Mouse (Mus musculus) embryonic facial prominence, embryonic 12.5 days (tissue): ENCODE results near the gene Ppm1h. TPM values are rescaled to one million over a fixed set of nuclear protein-coding genes. Genes with fewer than 3 reads are reported as not detected.
A peak's percentile ranks its signal among the peaks of the same experiment; 100 is the strongest.

Source experiments
- ATAC-seq: fragments of 200-750 bp; cut with Nextera tagmentation; 2 replicates; pipeline ENCODE4 v1.8.0; 2017; ENCODE audit not compliant: insufficient number of reproducible peaks, insufficient read depth, low FRiP score, low TSS enrichment
- H3K27ac ChIP-seq: fragments of 300-500 bp; sonication (generic); 2 replicates; pipeline ENCODE4 v1.5.1; 2016; ENCODE audit warnings: mild to moderate bottlenecking
- H3K27me3 ChIP-seq: fragments of 300-500 bp; sonication (generic); 2 replicates; pipeline ENCODE4 v1.6.1; 2016; ENCODE audit warnings: mild to moderate bottlenecking, moderate library complexity
- H3K36me3 ChIP-seq: fragments of 300-500 bp; sonication (generic); 2 replicates; pipeline ENCODE4 v1.6.1; 2016; ENCODE audit warnings: mild to moderate bottlenecking
- H3K4me1 ChIP-seq: fragments of 300-500 bp; sonication (generic); 2 replicates; pipeline ENCODE4 v1.6.1; 2016
- H3K4me2 ChIP-seq: fragments of 300-500 bp; sonication (generic); replicated peaks from 2 replicates; pipeline ENCODE4 v1.6.1; 2016; ENCODE audit warnings: mild to moderate bottlenecking, moderate library complexity
- H3K4me3 ChIP-seq: fragments of 300-500 bp; sonication (generic); 2 replicates; pipeline ENCODE4 v1.5.1; 2016; ENCODE audit warnings: mild to moderate bottlenecking
- H3K9ac ChIP-seq: fragments of 300-500 bp; sonication (generic); 2 replicates; pipeline ENCODE4 v1.6.1; 2016; ENCODE audit warnings: mild to moderate bottlenecking, moderate library complexity
- H3K9me3 ChIP-seq: fragments of 300-500 bp; sonication (generic); 2 replicates; pipeline ENCODE4 v1.6.1; 2016; ENCODE audit warnings: mild to moderate bottlenecking, moderate library complexity
- WGBS: fragments of 180-500 bp; shearing (Covaris S2); methylation state at CpG from one replicate; pipeline ENCODE4 v1.1.7; 2016; 5-methylcytosine and 5-hydroxymethylcytosine counted together
- polyA plus RNA-seq: library from polyadenylated mRNA; unstranded; fragments of >200 nt; fragmentation: Nextera tagmentation; extraction: Ambion mirVana; gene quantifications from 2 replicates; pipeline ENCODE4 v1.2.1, GENCODE M21; 2016

The Ppm1h gene
- polyA plus RNA-seq, 1 experiment from 2014 or later = 5.3 TPM

DNA sequence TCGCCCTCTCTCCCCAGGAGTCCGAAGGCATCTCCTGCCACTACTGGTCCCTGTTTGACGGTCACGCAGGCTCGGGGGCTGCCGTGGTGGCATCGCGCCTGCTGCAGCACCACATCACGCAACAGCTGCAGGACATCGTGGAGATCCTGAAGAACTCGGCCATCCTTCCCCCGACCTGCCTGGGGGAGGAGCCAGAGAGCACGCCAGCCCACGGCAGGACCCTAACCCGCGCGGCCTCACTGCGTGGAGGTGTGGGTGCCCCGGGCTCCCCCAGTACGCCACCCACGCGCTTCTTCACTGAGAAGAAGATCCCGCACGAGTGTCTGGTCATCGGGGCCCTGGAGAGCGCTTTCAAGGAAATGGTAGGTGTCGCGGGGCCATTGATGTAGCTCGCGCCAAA lies 123.7 kb downstream of the Ppm1h start:
- H3K27ac ChIP-seq = no peak overlapping the region
- 44% methylated on average over 30 of the region's 30 CpGs for WGBS
- no peak for ATAC-seq

DNA sequence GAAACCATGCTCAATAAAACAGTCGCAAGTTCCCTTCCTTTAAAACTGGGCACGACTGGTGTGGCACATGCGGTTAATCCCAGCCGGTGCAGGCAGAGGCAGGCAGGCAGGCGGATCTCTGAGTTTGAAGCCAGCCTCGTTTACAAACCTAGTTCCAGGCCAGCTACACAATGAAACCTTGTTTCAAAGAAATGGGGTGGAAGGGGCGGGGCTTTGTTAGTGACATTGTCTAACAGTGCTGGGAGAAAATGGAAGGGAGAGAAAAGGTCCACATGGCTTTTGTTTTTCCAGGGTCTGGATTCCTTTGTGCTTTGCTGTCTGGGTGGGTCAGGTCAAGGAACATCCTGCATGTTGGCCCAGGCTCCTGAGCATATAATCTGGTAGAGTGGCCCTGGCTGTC lies 124.3 kb downstream of the Ppm1h start:
- Histone ChIP-seq H3K27ac (no peak overlapping the region), H3K9ac (no peak overlapping the region), H3K4me3 (no peak overlapping the region), H3K4me1 (peaks cover 9% of the 10 kb centered on the region; the same call in 1 of the 2 replicates), H3K9me3 (no peaks in the 10 kb centered on the region), H3K27me3 (no peaks in the 10 kb centered on the region), H3K36me3 (no peaks in the 10 kb centered on the region), H3K4me2 (no peak overlapping the region)
- 39% methylated on average over 7 of the region's 7 CpGs for WGBS
- ATAC-seq = no peak

More for the DNA sequence above, 123.7 kb downstream of the Ppm1h start:
- H3K4me2 ChIP-seq = peak overlapping the region; percentile 49
- peaks cover 3% of the 10 kb centered on the region; the same call in 1 of the 2 replicates for H3K4me1 ChIP-seq
- peak overlapping the region; percentile 25 for H3K4me3 ChIP-seq
- H3K27me3 ChIP-seq = no peaks in the 10 kb centered on the region
- 0 out of 2 replicates have a peak overlapping the region, but pooled peaks have one; percentile 36 for H3K9ac ChIP-seq
- H3K36me3 ChIP-seq = no peaks in the 10 kb centered on the region
- no peaks in the 10 kb centered on the region for H3K9me3 ChIP-seq

- ATAC-seq = no peak
- Histone ChIP-seq H3K27ac (no peak overlapping the region), H3K36me3 (no peaks in the 10 kb centered on the region), H3K4me3 (no peak overlapping the region), H3K4me2 (no peak overlapping the region), H3K9me3 (no peaks in the 10 kb centered on the region), H3K4me1 (peaks cover 16% of the 10 kb centered on the region), H3K27me3 (no peaks in the 10 kb centered on the region), H3K9ac (no peak overlapping the region)
- WGBS = 12% methylated on average over 7 of the region's 7 CpGs
These were observed 125.3 kb downstream of the Ppm1h start for GRCm38 (mm10) chr10:122803906-122804305.

GRCm38 (mm10) chr10:122805866-122806265 lies 127.3 kb downstream of the Ppm1h start:
- peak overlapping the region; percentile 50; the same call in 1 of the 2 replicates for H3K27ac ChIP-seq
- no peaks in the 10 kb centered on the region for H3K9me3 ChIP-seq
- H3K36me3 ChIP-seq = no peaks in the 10 kb centered on the region
- H3K4me3 ChIP-seq = no peak overlapping the region
- ATAC-seq = no peak
- no peak overlapping the region for H3K9ac ChIP-seq
- 42% methylated on average over 2 of the region's 2 CpGs for WGBS
- H3K27me3 ChIP-seq = no peaks in the 10 kb centered on the region
- no peak overlapping the region for H3K4me2 ChIP-seq
- H3K4me1 ChIP-seq = peaks cover 16% of the 10 kb centered on the region

GRCm38 (mm10) chr10:122807127-122808105 lies 128.9 kb downstream of the Ppm1h start:
- H3K27me3 ChIP-seq = no peaks in the 10 kb centered on the region
- H3K4me2 ChIP-seq = no peak overlapping the region
- H3K27ac ChIP-seq = peak overlapping the region; percentile 85; the same call in 1 of the 2 replicates
- ATAC-seq = no peak
- H3K4me1 ChIP-seq = peaks cover 16% of the 10 kb centered on the region
- H3K4me3 ChIP-seq = no peak overlapping the region
- 25% methylated on average over 9 of the region's 9 CpGs for WGBS
- H3K9me3 ChIP-seq = no peaks in the 10 kb centered on the region
- no peak overlapping the region for H3K9ac ChIP-seq
- no peaks in the 10 kb centered on the region for H3K36me3 ChIP-seq

DNA sequence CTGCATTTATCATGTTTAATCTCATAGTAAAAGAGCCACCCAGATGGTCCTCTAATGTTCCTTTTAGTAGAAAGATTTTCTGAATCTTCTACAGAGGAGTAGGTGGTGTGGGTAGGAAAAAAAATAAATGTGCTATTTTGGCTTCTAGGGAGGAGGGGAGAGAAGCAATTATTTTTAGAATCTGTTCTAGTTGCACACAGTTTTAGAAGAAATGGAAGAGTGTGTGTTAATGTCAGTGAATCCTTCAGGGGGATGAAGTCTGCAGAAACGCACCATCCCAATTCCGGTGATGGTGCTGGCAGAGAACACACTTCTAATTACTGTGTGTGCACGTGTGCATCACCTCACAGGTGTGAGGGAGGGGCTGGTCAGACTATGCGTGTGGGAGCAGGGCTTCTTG lies 129.6 kb downstream of the Ppm1h start:
- Histone ChIP-seq H3K4me1 (peaks cover 16% of the 10 kb centered on the region), H3K27me3 (no peaks in the 10 kb centered on the region), H3K9me3 (no peaks in the 10 kb centered on the region), H3K9ac (no peak overlapping the region), H3K36me3 (no peaks in the 10 kb centered on the region), H3K27ac (no peak overlapping the region), H3K4me3 (no peak overlapping the region), H3K4me2 (no peak overlapping the region)
- ATAC-seq = no peak
- 82% methylated on average over 4 of the region's 4 CpGs for WGBS

DNA sequence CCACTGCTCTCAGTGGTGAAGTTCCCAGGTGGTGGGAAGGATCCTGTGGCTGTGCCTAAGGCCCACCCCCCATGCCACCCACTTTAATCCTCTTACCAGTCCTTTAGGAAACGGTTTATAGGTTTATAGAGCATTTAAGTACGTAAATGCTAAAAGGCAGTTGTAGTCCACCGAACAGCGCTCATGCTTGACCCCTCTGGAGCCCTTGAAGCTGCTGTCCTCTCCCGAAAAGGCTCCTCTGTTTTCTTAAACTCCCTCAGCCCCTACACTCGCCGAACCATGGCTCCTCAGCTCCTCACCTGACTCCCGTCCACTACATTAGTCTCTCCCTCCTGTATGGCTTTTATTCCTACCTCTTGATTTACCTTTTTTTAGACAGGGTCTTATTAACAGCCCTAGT lies 131.3 kb downstream of the Ppm1h start:
- WGBS = 66% methylated on average over 8 of the region's 8 CpGs
- Histone ChIP-seq H3K27me3 (no peaks in the 10 kb centered on the region), H3K4me2 (no peak overlapping the region), H3K9me3 (no peaks in the 10 kb centered on the region), H3K9ac (no peak overlapping the region), H3K4me3 (no peak overlapping the region), H3K27ac (no peak overlapping the region), H3K36me3 (no peaks in the 10 kb centered on the region), H3K4me1 (peaks cover 16% of the 10 kb centered on the region)
- ATAC-seq = no peak

DNA sequence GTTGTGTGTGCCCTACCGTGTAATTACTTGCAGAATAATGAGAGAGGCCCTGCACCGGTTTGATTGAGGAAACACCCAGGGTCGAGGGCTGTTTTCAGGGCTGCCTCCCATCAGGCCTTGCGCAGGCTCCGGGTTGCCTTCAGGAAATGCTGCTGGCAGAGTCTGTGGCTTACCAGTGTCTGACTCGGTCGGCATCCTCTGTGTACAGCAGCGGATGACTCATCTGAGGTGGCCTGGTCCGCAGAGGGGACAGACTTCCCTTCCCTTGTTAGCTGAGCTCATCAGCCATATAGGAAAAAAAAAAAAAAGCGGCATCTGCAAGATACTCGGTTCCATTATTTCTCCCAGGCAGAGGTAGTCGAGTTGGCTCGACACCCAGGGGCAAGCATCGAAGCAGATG lies 136.5 kb downstream of the Ppm1h start:
- no peak overlapping the region for H3K4me2 ChIP-seq
- WGBS = 68% methylated on average over 14 of the region's 14 CpGs
- no peaks in the 10 kb centered on the region for H3K27me3 ChIP-seq

GRCm38 (mm10) chr10:122817741-122818140 lies 139.2 kb downstream of the Ppm1h start:
- Histone ChIP-seq H3K4me1 (no peaks in the 10 kb centered on the region), H3K4me3 (no peak overlapping the region), H3K4me2 (no peak overlapping the region), H3K9ac (no peak overlapping the region), H3K27me3 (no peaks in the 10 kb centered on the region), H3K9me3 (no peaks in the 10 kb centered on the region), H3K27ac (no peak overlapping the region), H3K36me3 (no peaks in the 10 kb centered on the region)
- no peak for ATAC-seq
- 83% methylated on average over 8 of the region's 8 CpGs for WGBS

More for the DNA sequence above, 136.5 kb downstream of the Ppm1h start:
- Histone ChIP-seq H3K4me1 (no peaks in the 10 kb centered on the region), H3K4me3 (no peak overlapping the region), H3K27ac (no peak overlapping the region; the same call in 1 of the 2 replicates), H3K36me3 (no peaks in the 10 kb centered on the region), H3K9me3 (no peaks in the 10 kb centered on the region), H3K9ac (no peak overlapping the region)
- ATAC-seq = no peak

- H3K27me3 ChIP-seq = no peaks in the 10 kb centered on the region
- H3K36me3 ChIP-seq = no peaks in the 10 kb centered on the region
- ATAC-seq = no peak
- H3K4me2 ChIP-seq = no peak overlapping the region
- no peaks in the 10 kb centered on the region for H3K4me1 ChIP-seq
- WGBS = 97% methylated on average over 6 of the region's 6 CpGs
- H3K4me3 ChIP-seq = no peak overlapping the region
- no peak overlapping the region for H3K27ac ChIP-seq
- H3K9ac ChIP-seq = no peak overlapping the region
- H3K9me3 ChIP-seq = no peaks in the 10 kb centered on the region
These were observed 141.2 kb downstream of the Ppm1h start for GRCm38 (mm10) chr10:122819808-122820207.

- no peak overlapping the region for H3K4me2 ChIP-seq
- no peaks in the 10 kb centered on the region for H3K4me1 ChIP-seq
- no peak overlapping the region for H3K9ac ChIP-seq
- ATAC-seq = no peak
- no peak overlapping the region for H3K27ac ChIP-seq
- H3K27me3 ChIP-seq = no peaks in the 10 kb centered on the region
- no peaks in the 10 kb centered on the region for H3K9me3 ChIP-seq
- WGBS = 83% methylated on average over 6 of the region's 6 CpGs
- H3K36me3 ChIP-seq = no peaks in the 10 kb centered on the region
- no peak overlapping the region for H3K4me3 ChIP-seq
These were observed 143.0 kb downstream of the Ppm1h start for GRCm38 (mm10) chr10:122821549-122821948.

DNA sequence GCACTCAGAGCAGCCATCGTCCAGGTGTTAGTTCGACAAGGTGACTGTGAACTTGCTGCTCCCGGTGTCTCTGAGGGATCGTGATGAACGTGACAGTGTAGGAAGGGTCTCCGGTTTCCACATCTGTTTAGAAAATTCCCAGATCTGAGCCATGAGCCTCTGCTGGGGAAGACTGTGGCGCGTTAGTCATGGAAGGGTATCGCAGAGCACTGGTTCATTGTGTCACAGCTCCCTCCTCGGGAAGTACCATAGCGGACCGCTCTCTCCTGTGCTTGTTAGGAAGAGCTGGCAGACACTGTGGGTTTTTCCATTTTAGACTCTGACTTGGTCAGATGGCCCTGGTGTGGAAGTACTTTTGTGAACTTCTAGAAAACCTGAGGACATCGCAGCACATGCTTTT lies 145.1 kb downstream of the Ppm1h start:
- H3K9me3 ChIP-seq = no peaks in the 10 kb centered on the region
- no peak overlapping the region for H3K4me3 ChIP-seq
- H3K27me3 ChIP-seq = no peaks in the 10 kb centered on the region
- no peak overlapping the region for H3K9ac ChIP-seq
- 0 out of 2 replicates have a peak overlapping the region, but pooled peaks have one; percentile 36 for H3K27ac ChIP-seq
- 54% methylated on average over 13 of the region's 13 CpGs for WGBS
- H3K36me3 ChIP-seq = no peaks in the 10 kb centered on the region
- 0 out of 2 replicates have a peak, but pooled peaks cover 6% of the 10 kb centered on the region for H3K4me1 ChIP-seq
- no peak overlapping the region for H3K4me2 ChIP-seq
- ATAC-seq = no peak; the same call in 1 of the 2 replicates
